Mouse (Mus musculus): ENCODE results near the gene Fam222a. TPM values are rescaled to one million over a fixed set of nuclear protein-coding genes. Genes with fewer than 3 reads are reported as not detected.
A peak's percentile ranks its signal among the peaks of the same experiment; 100 is the strongest.

Gene Fam222a
- 1 to 10 TPM; 2.2 to 2.5 TPM for total RNA-seq (2021)
- long read RNA-seq, experiment 1, partial matches to known transcripts: 1 of 4 reads
- long read RNA-seq, experiment 1, other reads (novel, unspliced or antisense): 1 of 4 reads
- long read RNA-seq, experiment 2, partial matches to known transcripts: 0 of 2 reads
- long read RNA-seq, experiment 2, other reads (novel, unspliced or antisense): 0 of 2 reads

DNA sequence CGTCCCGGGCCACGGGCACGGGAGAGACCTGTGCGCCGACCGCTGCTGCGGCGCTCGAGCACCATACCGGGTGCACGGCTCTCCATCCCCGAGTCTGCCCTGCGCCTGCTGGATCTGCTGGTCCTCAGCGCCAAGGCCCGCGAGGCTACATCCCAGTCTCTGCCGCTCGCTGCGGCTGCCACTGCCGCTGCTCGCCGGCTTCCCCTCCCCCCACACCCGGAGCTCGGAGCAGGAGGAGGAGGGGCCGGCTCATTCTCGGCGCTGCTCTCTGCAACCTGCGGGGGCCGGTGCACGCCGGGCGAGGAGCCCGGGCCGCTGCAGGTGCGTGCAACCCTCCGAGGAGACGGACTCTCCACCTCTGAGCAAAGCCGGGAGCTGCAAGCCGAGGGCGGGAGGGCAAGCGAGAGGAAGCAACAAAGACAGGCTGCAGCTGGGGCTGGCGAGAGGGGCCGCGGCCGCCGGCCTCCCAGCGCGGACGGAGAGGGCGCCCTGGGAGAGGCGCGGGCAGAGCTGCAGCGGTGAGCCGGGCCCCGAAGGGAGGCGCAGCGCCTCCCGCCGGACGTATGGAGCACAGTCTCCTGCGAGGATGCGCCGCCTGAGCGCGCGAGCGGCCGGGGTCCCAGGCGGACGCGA is at the start of gene Fam222a:
Gene Fam222a (plus strand): TSS at position 452 of the 633 bp plus-strand sequence.
- peak in 1 of 2 experiments; percentile 63 for DNase-seq (ENCODE audit: low spot score in 2 of 2)

DNA sequence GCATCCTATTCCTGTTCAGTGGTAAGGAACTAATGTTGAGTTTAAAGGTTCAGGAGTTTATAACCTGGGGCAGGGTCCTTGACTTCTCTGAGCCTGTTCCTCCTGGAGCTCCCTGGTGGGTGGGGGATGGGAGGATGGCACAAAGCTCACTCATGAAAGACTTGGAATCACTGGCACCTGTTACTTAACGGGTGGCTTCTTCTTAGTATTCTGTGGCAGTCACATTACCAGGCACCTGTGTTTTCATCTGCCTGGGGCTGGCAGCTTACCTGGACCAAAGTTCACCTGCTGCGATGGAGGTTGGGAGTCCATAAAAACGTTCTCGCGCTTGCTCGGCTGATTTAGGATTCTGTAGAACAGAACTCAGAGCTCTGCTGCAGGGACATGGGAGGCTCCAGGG is 39.5 kb upstream of the Fam222a start:
- no peak for DNase-seq (ENCODE audit: low spot score in 2 of 2)

DNA sequence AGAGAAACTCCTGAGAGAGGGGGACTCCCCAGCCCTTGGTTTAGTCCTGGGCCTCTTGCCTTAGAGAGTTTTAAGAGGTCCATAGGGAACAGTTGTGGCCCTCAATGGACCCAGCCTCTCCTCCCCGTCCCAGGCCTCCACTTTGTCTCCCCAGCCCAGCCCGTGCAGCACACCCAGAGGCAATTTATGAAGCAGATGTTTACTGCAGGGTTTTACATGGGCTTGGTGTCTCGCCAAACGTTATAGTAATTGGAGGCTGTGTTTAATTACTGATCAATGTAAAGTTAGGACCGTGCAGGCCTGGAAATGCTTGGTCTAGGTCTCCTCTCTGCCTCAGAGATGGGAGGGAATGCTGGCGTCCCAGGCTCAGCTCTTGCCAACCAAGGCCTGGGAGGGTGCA is 37.5 kb upstream of the Fam222a start:
- DNase-seq (ENCODE audit: low spot score in 2 of 2): no peak

DNA sequence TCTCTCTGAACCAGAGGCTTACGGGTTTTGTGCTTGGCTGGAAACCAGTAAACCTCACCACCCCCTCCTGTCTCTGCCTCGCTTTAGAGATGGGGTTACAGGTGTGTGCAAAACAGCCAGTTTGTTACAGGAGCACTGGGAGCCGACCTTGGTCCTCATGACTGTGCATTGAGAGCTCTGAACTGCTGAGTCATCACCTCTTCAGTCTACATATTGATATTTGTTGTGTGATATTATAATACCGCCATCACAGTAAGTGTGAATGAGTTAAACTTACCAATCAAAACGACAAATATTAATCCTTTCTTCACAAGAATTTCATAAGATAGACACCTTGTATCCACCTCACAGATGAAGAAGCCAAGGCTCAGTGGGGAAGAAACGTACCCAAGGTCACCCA is 35.8 kb upstream of the Fam222a start:
- no peak for DNase-seq (ENCODE audit: low spot score in 2 of 2)

DNA sequence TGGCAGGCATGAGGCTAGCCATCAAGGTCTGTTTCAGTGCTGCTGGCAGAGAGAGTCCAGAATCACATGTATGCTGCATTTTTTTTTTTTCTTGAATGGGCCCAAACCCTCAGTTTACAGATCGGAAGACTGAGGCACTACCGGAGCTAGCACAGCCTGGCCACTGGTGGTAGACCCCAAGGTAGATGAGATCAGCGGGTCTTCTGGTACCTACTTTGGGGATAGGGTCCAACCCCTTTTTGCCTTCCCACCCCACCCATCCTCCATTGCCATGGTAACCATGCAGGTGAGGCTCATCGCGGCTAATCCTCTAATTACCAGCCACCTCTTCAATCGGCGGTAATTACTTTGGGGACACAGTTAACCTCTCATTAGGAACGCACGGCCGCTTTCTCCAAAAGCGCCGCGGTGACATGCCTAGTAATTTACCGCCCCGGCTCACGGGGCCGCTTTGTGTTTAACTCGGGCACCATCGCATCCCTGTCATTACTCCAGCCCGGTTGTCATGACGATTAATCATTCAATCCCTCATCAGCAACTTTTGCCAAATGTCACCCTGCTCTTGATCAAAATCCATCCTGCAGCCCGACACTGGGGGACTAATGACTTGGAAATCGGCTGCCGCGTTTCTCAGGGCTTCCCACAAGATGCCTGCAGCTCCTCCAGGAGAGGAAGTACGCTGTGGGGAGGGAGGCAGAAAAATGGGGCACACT is 30.4 kb upstream of the Fam222a start:
- no peak for DNase-seq (ENCODE audit: low spot score in 2 of 2)

DNA sequence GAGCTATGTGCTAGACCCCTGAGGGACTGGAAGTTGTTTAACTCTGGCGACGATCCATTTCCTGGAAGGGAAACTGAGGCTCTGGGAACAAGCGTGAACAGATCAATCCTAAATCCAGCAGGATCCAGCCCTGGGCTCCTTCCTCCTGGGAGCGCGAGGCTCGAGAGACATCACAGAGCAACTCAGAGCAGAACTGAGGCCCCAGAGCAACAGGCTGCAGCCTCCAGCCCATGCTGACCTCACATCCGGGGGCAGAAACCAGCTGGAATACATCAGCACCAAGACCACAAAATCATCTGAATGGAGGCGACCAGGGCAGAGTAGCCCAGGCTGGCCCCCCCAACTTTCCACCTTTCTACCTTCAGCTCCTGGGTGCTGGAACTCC is 29.8 kb upstream of the Fam222a start:
- DNase-seq (ENCODE audit: low spot score in 2 of 2): no peak

DNA sequence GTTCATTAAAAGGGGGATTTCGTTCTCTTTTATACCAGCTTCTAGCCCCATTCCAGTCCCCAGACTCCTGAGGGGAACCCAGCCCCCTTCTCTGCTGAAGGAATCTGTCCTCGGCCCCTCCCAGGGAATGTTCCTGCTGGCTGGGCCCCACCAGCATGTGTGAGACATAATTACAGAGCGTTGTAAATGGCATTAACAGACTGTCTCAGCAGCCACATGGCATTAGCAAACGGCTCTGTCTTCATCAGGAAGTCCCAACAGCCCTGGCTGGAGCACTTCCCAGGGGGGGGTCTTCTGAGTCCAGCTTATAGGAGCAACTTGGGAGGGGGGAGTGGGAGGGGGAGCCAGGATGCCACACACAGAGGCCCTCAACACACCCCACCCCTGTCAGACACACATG is 29.1 kb upstream of the Fam222a start:
- no peak for DNase-seq (ENCODE audit: low spot score in 2 of 2)

DNA sequence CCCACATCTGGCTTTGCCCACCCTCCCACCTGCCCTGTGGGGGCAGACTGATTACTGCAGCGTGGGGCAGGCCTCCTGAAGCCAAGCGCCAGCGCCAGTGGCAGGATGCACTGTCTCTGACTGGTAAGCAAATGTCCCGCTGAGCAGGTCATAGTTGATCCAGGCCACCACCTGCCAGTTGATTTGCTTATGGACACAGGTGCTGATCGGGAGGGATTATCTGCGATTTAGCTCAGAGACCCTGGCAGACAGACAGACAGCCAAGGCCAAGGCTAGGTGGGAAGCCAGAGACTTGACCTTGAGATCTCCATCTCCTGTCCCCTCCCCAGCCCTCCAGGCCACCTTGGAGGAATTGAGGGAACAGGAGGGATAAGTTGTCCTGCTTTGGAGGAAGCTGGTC is 28.1 kb upstream of the Fam222a start:
- DNase-seq (ENCODE audit: low spot score in 2 of 2): no peak

DNA sequence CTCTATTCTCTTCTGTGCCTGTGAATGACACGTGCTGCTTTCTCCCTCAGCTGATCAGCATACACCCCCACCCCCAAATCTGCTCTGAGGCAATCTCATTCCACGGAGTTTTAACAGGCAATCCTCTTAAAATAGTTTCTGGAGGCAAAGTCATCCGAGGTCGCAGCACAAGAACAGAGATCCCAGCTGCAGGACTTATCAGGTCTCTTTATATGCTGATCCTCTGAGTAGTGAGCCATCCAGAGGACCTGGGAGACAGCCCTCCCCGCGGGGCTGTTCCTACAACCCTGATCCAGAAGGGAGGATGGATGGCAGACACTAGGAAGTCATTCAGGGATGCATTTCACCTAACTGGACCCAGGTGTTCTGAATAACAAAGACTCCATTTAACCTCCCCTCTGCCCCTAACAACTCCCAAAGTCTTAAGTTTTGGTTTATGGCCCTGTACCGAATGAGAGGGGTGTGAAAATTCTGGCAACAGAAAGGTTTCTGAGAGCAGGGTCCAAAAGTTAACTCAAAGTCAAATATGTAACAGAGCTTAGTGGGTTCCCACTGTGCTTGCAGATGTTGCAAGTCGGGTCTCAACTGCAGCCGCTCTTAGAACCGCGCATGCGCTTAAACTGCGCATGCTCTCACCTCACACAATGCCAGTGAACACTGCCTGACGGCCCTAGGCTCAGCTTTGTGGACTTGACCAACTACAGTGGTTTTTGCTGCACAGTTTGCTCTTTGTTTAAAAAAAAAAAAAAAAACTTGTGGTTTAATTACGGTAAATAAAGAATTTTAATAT is 26.0 kb upstream of the Fam222a start:
- no peak for DNase-seq (ENCODE audit: low spot score in 2 of 2)

DNA sequence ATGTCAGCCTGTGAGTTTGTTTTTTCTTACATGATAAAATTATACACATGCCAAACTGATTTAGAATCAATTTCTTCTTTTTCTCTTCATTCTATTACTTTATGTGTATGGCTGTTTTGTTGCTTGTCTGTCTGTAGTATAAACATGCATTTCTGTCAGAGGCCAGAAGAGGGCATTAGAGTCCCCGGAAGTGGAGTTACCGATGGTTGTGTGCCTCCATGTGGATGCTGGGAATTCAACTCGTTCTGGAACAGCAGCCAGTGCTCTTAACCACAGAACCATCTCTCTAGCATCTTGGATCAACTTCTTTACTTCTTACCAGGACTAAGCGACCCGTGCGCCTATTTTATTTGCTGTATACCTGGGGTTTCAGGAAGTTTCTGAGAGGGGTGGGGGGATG is 24.2 kb upstream of the Fam222a start:
- no peak for DNase-seq (ENCODE audit: low spot score in 2 of 2)

DNA sequence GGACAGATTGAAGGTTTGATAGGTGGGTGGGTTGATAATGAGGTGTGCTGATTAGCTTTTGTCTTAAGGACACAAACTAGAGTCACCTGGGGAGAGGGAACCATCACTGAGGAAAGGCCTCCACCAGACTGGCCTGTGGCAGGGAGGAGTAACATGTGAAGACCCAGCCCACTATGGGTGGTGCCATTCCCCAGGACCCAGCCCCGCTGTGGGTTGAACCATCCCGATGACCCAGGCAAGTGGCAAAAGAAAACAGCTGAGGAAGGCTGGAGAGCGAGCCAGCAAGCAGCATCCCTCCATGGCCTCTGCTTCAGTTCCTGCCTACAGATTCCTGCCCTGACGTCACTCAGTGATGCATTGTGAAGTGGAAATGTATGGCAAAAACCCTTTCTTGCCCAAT is 23.6 kb upstream of the Fam222a start:
- DNase-seq (ENCODE audit: low spot score in 2 of 2): no peak

DNA sequence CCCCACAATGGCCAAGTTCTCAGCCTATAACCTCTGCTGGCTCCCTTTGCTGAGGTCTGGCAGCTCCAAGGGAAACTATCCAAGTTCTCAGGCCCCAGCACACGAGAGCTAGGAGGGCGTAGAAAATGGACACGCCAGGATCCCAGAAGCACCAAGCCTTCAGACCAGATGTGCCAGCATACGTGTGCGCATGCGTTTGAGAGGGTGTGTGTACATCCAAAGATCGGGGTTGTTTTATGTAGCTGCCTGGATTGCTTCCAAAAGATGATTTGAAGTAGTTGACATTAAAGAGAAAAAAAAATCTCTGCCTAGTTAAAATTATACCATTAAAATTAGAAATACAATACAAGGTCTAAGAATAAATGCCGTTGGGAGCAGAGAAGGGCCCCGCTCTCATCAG is 22.7 kb upstream of the Fam222a start:
- DNase-seq (ENCODE audit: low spot score in 2 of 2): no peak

DNA sequence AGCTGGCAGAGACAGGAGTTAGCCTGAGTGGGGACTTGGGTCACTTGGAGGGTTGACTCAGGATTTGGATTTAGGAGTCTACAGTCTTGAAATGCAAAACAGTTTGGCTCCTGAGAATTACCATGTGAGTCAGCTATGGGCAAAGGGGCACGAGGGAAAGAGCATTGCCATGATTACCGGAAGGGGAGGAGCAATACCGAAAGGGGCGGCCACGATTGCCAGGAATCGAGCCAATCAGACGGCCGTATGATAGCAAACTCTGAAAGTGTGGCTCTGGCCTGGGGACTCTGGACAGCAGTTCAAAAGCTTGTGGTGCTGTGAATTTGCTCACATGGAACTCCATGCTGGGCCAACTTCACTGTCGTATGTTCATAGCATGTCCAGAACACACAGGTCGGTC is 18.8 kb upstream of the Fam222a start:
- no peak for DNase-seq (ENCODE audit: low spot score in 2 of 2)

DNA sequence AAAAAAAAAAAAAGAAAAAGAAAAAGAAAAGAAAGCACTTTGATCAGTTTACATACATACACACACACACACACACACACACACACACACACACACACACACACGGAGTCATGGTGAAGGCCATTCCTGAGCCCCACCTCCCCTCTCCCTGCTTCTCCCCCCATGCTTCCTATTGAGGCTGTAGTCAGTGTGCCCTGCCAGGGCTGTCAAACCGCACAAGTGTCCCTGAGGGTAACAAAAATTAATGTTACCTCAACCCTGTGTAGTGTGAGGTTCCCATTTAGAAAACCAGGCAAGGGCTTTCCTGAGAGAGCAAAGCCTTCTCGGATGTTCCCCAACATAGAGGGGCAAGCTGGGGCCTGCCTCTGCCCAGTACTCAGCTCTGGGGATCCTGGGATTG is 18.0 kb upstream of the Fam222a start:
- DNase-seq (ENCODE audit: low spot score in 2 of 2): no peak

DNA sequence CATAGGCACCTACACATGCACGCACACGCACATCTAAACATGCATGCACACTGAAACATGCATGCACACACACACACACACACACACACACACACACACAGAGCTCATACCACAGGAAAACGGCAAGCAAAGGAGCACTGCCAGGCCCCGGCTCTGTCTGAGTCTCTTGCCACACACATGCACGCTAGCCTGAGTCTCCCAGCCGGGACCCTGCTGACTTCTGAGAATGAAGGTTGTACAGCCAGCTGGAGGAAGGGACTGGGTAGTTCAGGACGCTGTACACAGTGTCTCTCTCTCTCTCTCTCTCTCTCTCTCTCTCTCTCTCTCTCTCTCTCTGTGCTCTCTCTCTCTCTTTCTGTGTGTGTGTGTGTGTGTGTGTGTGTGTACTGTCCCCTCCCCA is 17.4 kb upstream of the Fam222a start:
- DNase-seq (ENCODE audit: low spot score in 2 of 2): no peak

DNA sequence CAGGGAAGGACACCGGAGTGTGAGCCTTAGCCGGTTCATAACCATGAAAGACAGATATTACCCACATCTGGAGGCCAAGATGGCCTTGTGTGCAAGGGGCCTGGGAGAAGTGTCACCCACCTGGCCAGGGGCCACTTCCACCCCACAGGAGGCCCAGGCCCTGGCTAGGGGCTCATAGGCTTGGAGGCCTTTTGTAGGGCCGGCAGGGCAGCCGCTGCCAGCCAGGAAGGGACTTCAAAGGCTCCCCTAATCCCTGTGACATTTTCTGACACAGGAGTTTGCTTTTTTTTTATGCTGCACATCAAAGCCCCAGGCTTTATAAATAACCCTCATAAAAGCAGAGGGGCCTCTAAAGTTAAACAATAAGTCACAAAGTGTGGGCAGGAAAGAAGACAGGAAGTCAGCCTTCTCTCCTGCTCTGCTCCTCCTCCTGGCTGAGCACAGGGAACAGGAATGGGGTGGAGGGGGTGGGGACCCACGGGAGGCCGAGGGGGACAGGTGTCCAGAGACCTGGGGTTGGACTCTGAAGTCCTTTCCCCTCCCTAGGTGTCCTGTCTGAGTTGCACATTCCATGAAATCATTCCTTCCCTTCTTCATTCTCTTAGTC is 16.8 kb upstream of the Fam222a start:
- no peak for DNase-seq (ENCODE audit: low spot score in 2 of 2)

DNA sequence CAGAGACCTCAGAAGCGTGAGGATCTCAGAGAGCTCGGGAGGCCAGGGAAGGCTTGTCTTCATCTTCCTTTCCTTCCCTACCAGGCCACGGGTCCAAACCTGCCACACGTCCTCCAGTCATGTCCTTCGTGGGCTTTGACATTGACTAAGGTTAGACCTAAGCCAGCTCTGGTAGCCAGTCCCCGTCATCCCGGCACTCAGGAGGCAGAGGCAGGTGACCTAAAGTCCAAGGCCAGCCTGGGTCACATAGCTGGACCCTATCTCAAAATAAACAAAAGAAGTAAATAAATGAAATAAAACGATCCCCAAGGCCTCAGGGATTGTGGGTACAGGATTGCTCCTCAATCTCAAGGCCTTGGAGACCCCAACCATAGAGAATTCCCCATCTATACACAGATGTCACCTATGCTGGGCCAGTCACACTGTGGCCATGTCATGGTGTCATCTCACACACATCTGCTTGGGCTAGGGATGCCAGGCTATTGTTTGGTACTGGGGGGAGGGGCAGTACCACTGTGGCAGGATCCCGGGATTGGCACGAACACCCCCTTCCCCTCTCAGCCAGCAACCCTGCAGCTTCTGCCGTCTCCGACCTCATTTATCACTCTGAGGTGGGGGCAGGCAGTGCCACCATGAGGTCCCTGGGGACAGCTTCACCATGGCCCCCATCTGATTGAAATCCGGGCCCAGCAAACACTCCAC is 15.2 kb upstream of the Fam222a start:
- no peak for DNase-seq (ENCODE audit: low spot score in 2 of 2)

DNA sequence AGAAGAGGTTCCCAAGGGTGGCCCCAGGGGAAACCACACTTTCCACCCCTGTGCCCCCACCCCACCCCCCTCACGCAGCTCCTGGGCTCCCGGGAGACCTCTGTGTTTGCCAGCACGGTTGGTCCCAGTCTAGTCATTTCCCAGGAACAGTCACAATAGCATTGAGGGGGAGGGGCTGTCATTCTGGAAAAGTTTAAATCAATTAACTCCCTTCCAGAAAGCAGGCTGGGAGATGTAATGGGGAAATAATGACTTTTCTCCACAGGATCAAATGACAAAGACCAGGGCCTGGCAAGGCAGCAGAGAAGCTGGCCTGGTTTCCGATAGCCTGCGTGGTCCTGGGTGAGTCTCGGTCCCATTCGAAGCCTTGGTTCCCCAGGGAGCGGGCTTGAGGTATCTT is 14.1 kb upstream of the Fam222a start:
- DNase-seq (ENCODE audit: low spot score in 2 of 2): no peak

DNA sequence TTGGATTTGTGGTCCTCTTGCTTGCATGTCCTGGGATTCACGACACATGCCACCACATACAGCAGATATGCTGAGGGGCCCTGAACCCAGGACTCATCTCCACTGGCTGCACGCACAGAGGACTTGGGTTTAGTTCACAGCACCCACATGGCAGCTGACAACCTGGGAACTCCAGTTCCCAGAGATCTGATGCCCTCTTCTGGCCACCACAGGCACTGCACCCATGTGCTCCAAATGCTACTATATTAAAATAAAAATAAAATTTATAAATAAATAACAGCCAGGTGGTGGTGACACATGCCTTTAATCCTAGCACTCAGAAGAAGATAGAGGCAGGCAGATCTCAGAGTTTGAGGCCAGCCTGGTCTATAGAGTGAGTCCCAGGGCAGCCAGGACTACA is 12.4 kb upstream of the Fam222a start:
- DNase-seq (ENCODE audit: low spot score in 2 of 2): no peak

DNA sequence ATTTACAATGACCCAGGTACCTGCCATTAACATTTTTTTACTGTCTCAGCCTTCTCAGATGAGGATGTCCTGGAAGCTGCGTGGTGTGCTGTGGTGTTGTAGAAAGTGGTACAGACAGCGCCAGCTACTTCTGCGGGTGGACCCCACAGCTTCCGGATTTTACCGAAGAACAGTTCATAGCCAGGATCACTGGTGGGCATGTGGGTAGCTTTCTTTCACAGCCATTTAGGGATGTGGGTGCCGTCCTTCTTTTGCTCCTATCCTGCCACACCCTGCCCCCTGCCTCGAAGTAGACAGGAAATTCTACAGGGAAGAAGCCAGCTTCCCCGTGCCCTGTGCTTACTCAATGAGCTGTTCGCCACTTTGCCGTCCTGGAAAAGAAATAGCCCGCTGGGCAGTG is 11.7 kb upstream of the Fam222a start:
- DNase-seq (ENCODE audit: low spot score in 2 of 2): no peak
